Mouse (Mus musculus): ENCODE results near the gene Tgoln1. TPM values are rescaled to one million over a fixed set of nuclear protein-coding genes. Genes with fewer than 3 reads are reported as not detected.
A peak's percentile ranks its signal among the peaks of the same experiment; 100 is the strongest.

The Tgoln1 gene
- polyA plus RNA-seq, 1 experiment from 2014 or later = 25.3 TPM

GRCm38 (mm10) chr6:72654355-72654754 is 37.6 kb upstream of the Tgoln1 start:
- no peak overlapping the region for H3K4me3 ChIP-seq (ENCODE audit: low read depth, low read length)
- peaks cover 11% of the 10 kb centered on the region for H3K4me1 ChIP-seq (ENCODE audit: control insufficient read depth, insufficient read depth, low read length)
- no peak overlapping the region for H3K9ac ChIP-seq (ENCODE audit: low read depth, low read length)
- 0 out of 2 replicates have a peak overlapping the region, but pooled peaks have one; percentile 29 for H3K27ac ChIP-seq (ENCODE audit: low read depth, low read length)
- no peaks in the 10 kb centered on the region for H3K27me3 ChIP-seq (ENCODE audit: control insufficient read depth, insufficient read depth, low read length)
- H3K36me3 ChIP-seq (ENCODE audit: control insufficient read depth, insufficient read depth, low read length) = no peaks in the 10 kb centered on the region
- no peak overlapping the region for H3K4me2 ChIP-seq
- no peaks in the 10 kb centered on the region for H3K9me3 ChIP-seq (replicated peaks; ENCODE audit: control insufficient read depth, low read length)
- 85% methylated on average over 6 of the region's 6 CpGs for WGBS (ENCODE audit: insufficient replicate concordance)
- ATAC-seq (replicated peaks; ENCODE audit: insufficient number of reproducible peaks, low FRiP score, low TSS enrichment) = no peak

- Histone ChIP-seq H3K9ac (ENCODE audit: low read depth, low read length) (no peak overlapping the region), H3K9me3 (replicated peaks; ENCODE audit: control insufficient read depth, low read length) (no peaks in the 10 kb centered on the region), H3K4me1 (ENCODE audit: control insufficient read depth, insufficient read depth, low read length) (peaks cover 12% of the 10 kb centered on the region), H3K4me2 (no peak overlapping the region), H3K36me3 (ENCODE audit: control insufficient read depth, insufficient read depth, low read length) (no peaks in the 10 kb centered on the region; the same call in 1 of the 2 replicates), H3K27ac (ENCODE audit: low read depth, low read length) (no peak overlapping the region), H3K4me3 (ENCODE audit: low read depth, low read length) (no peak overlapping the region), H3K27me3 (ENCODE audit: control insufficient read depth, insufficient read depth, low read length) (no peaks in the 10 kb centered on the region)
- ATAC-seq (replicated peaks; ENCODE audit: insufficient number of reproducible peaks, low FRiP score, low TSS enrichment) = no peak
- 80% methylated on average over 7 of the region's 7 CpGs for WGBS (ENCODE audit: insufficient replicate concordance)
Measured at GRCm38 (mm10) chr6:72653419-72653818, 36.6 kb upstream of the Tgoln1 start.

- 73% methylated on average over 10 of the region's 10 CpGs for WGBS (ENCODE audit: insufficient replicate concordance)
- no peak overlapping the region for H3K4me2 ChIP-seq
- no peaks in the 10 kb centered on the region for H3K27me3 ChIP-seq (ENCODE audit: control insufficient read depth, insufficient read depth, low read length)
- ATAC-seq (replicated peaks; ENCODE audit: insufficient number of reproducible peaks, low FRiP score, low TSS enrichment) = no peak
- H3K9ac ChIP-seq (ENCODE audit: low read depth, low read length) = no peak overlapping the region
- peaks cover 14% of the 10 kb centered on the region for H3K4me1 ChIP-seq (ENCODE audit: control insufficient read depth, insufficient read depth, low read length)
- H3K9me3 ChIP-seq (replicated peaks; ENCODE audit: control insufficient read depth, low read length) = no peaks in the 10 kb centered on the region
- H3K27ac ChIP-seq (ENCODE audit: low read depth, low read length) = no peak overlapping the region
- H3K4me3 ChIP-seq (ENCODE audit: low read depth, low read length) = no peak overlapping the region
- H3K36me3 ChIP-seq (ENCODE audit: control insufficient read depth, insufficient read depth, low read length) = no peaks in the 10 kb centered on the region; the same call in 1 of the 2 replicates
Measured at GRCm38 (mm10) chr6:72650338-72650851, 33.6 kb upstream of the Tgoln1 start.

- Histone ChIP-seq H3K27ac (ENCODE audit: low read depth, low read length) (0 out of 2 replicates have a peak overlapping the region, but pooled peaks have one; percentile 11), H3K27me3 (ENCODE audit: control insufficient read depth, insufficient read depth, low read length) (no peaks in the 10 kb centered on the region), H3K4me2 (no peak overlapping the region), H3K36me3 (ENCODE audit: control insufficient read depth, insufficient read depth, low read length) (no peaks in the 10 kb centered on the region; the same call in 1 of the 2 replicates), H3K4me1 (ENCODE audit: control insufficient read depth, insufficient read depth, low read length) (peaks cover 9% of the 10 kb centered on the region; the same call in 1 of the 2 replicates), H3K9ac (ENCODE audit: low read depth, low read length) (no peak overlapping the region), H3K4me3 (ENCODE audit: low read depth, low read length) (no peak overlapping the region), H3K9me3 (replicated peaks; ENCODE audit: control insufficient read depth, low read length) (no peaks in the 10 kb centered on the region)
- ATAC-seq (replicated peaks; ENCODE audit: insufficient number of reproducible peaks, low FRiP score, low TSS enrichment) = no peak
- WGBS (ENCODE audit: insufficient replicate concordance) = 67% methylated on average over 12 of the region's 12 CpGs
Measured at GRCm38 (mm10) chr6:72648002-72648595, 31.3 kb upstream of the Tgoln1 start.

- peak; percentile 66; the same call in 1 of the 2 replicates for ATAC-seq (replicated peaks; ENCODE audit: insufficient number of reproducible peaks, low FRiP score, low TSS enrichment)
- peak overlapping the region; percentile 33; the same call in 1 of the 2 replicates for H3K4me2 ChIP-seq
- H3K9ac ChIP-seq (ENCODE audit: low read depth, low read length) = no peak overlapping the region; the same call in 1 of the 2 replicates
- 0 out of 2 replicates have a peak overlapping the region, but pooled peaks have one; percentile 11 for H3K27ac ChIP-seq (ENCODE audit: low read depth, low read length)
- H3K4me3 ChIP-seq (ENCODE audit: low read depth, low read length) = no peak overlapping the region
- no peaks in the 10 kb centered on the region; the same call in 1 of the 2 replicates for H3K36me3 ChIP-seq (ENCODE audit: control insufficient read depth, insufficient read depth, low read length)
- WGBS (ENCODE audit: insufficient replicate concordance) = 40% methylated on average over 10 of the region's 10 CpGs
- peaks cover 9% of the 10 kb centered on the region; the same call in 1 of the 2 replicates for H3K4me1 ChIP-seq (ENCODE audit: control insufficient read depth, insufficient read depth, low read length)
- no peaks in the 10 kb centered on the region for H3K9me3 ChIP-seq (replicated peaks; ENCODE audit: control insufficient read depth, low read length)
- no peaks in the 10 kb centered on the region for H3K27me3 ChIP-seq (ENCODE audit: control insufficient read depth, insufficient read depth, low read length)
Measured at GRCm38 (mm10) chr6:72647383-72647820, 30.6 kb upstream of the Tgoln1 start.

- Histone ChIP-seq H3K4me2 (no peak overlapping the region), H3K9ac (ENCODE audit: low read depth, low read length) (no peak overlapping the region), H3K4me1 (ENCODE audit: control insufficient read depth, insufficient read depth, low read length) (peaks cover 9% of the 10 kb centered on the region; the same call in 1 of the 2 replicates), H3K27me3 (ENCODE audit: control insufficient read depth, insufficient read depth, low read length) (no peaks in the 10 kb centered on the region), H3K36me3 (ENCODE audit: control insufficient read depth, insufficient read depth, low read length) (no peaks in the 10 kb centered on the region; the same call in 1 of the 2 replicates), H3K4me3 (ENCODE audit: low read depth, low read length) (no peak overlapping the region), H3K27ac (ENCODE audit: low read depth, low read length) (no peak overlapping the region), H3K9me3 (replicated peaks; ENCODE audit: control insufficient read depth, low read length) (no peaks in the 10 kb centered on the region)
- ATAC-seq (replicated peaks; ENCODE audit: insufficient number of reproducible peaks, low FRiP score, low TSS enrichment) = no peak
- WGBS (ENCODE audit: insufficient replicate concordance) = 87% methylated on average over 7 of the region's 7 CpGs
Measured at GRCm38 (mm10) chr6:72645364-72645763, 28.6 kb upstream of the Tgoln1 start.

GRCm38 (mm10) chr6:72644576-72644975 is 27.8 kb upstream of the Tgoln1 start:
- no peak for ATAC-seq (replicated peaks; ENCODE audit: insufficient number of reproducible peaks, low FRiP score, low TSS enrichment)
- Histone ChIP-seq H3K27me3 (ENCODE audit: control insufficient read depth, insufficient read depth, low read length) (no peaks in the 10 kb centered on the region), H3K9me3 (replicated peaks; ENCODE audit: control insufficient read depth, low read length) (no peaks in the 10 kb centered on the region), H3K36me3 (ENCODE audit: control insufficient read depth, insufficient read depth, low read length) (no peaks in the 10 kb centered on the region; the same call in 1 of the 2 replicates), H3K27ac (ENCODE audit: low read depth, low read length) (no peak overlapping the region), H3K4me2 (no peak overlapping the region), H3K4me1 (ENCODE audit: control insufficient read depth, insufficient read depth, low read length) (peaks cover 9% of the 10 kb centered on the region; the same call in 1 of the 2 replicates), H3K9ac (ENCODE audit: low read depth, low read length) (no peak overlapping the region), H3K4me3 (ENCODE audit: low read depth, low read length) (no peak overlapping the region)
- 75% methylated on average over 4 of the region's 4 CpGs for WGBS (ENCODE audit: insufficient replicate concordance)

GRCm38 (mm10) chr6:72641218-72641954 is 24.6 kb upstream of the Tgoln1 start:
- Histone ChIP-seq H3K4me3 (ENCODE audit: low read depth, low read length) (no peak overlapping the region), H3K36me3 (ENCODE audit: control insufficient read depth, insufficient read depth, low read length) (no peaks in the 10 kb centered on the region), H3K27ac (ENCODE audit: low read depth, low read length) (no peak overlapping the region), H3K27me3 (ENCODE audit: control insufficient read depth, insufficient read depth, low read length) (no peaks in the 10 kb centered on the region), H3K4me2 (no peak overlapping the region), H3K9ac (ENCODE audit: low read depth, low read length) (no peak overlapping the region), H3K9me3 (replicated peaks; ENCODE audit: control insufficient read depth, low read length) (no peaks in the 10 kb centered on the region), H3K4me1 (ENCODE audit: control insufficient read depth, insufficient read depth, low read length) (peaks cover 1% of the 10 kb centered on the region; the same call in 1 of the 2 replicates)
- 81% methylated on average over 18 of the region's 18 CpGs for WGBS (ENCODE audit: insufficient replicate concordance)
- ATAC-seq (replicated peaks; ENCODE audit: insufficient number of reproducible peaks, low FRiP score, low TSS enrichment) = no peak
